Mouse (Mus musculus) Patski (cell line): Measurements from ENCODE around the gene 1700018F24Rik. TPM values are rescaled to one million over a fixed set of nuclear protein-coding genes. Genes with fewer than 3 reads are reported as not detected.
"Not testable (repeated sequence)": the region's sequence is repeated elsewhere in the genome, so short reads cannot be mapped to it uniquely, and the experiment has no call there.

Experiments
- ATAC-seq: fragments of 100-300 bp; one replicate; pipeline ENCODE4 v1.8.0; 2021
- CTCF ChIA-PET: fragments of 350-600 bp; sonication (Branson Sonifier 250); formaldehyde crosslinking; loops from one replicate; lab custom pipeline; 2022; ENCODE audit warnings: inconsistent platforms; lab: Charles Lee
- POLR2A ChIA-PET: fragments of 350-600 bp; sonication (Branson Sonifier 250); formaldehyde crosslinking; loops from one replicate; lab custom pipeline; 2022; ENCODE audit warnings: antibody characterized with exemption, inconsistent platforms; lab: Charles Lee
- DNase-seq: peaks from one replicate; pipeline ENCODE4 v3.0.0-alpha.2; 2011; ENCODE audit warnings: low read depth, low spot score
- H3K27me3 ChIP-seq: fragments of 371-371 bp; one replicate; pipeline ENCODE4 v1.5.1; 2021
- CTCF ChIP-seq: fragments of 100-300 bp; IDR thresholded peaks from one replicate; pipeline ENCODE4 v1.5.1; 2021
- in situ Hi-C: fragments of 300-500 bp; cut with MboI; formaldehyde crosslinking; loops from 3 replicates; pipeline ENCODE4 v1.11.1; 2018; ENCODE audit warnings: low pct_unique_long_range_greater_than_20kb, mixed read lengths
- polyA plus RNA-seq: library from polyadenylated mRNA; unstranded; gene quantifications from one replicate; pipeline ENCODE4 v1.2.3, GENCODE M21; 2021

The 1700018F24Rik gene
- polyA plus RNA-seq, 1 experiment from 2014 or later = not detected

DNA sequence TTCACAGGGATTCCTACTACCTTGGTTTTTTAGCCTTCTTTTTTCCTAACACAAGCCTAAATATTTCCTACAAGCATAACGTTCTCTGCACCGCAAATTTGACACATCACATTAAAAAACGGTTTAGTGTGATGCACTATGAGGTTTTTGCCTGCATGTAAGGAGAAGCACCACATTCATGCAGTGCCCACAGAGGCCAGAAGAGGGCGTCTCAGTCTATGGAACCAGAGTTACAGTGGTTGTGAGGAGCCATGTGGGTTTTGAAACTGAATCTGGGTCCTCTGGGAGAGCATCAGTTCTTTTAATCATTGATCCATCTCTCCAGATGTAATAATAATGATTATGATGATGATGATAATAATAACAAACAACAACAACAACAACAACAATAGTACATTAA lies 1.2 kb upstream of the 1700018F24Rik start:
- POLR2A ChIA-PET = interaction anchor here (0.8 kb wide), 1 partner anchor 27 kb away, joined by 7 read pairs; no protein-coding TSS in a partner anchor
- in situ Hi-C loops = no loop called here
- no peak for DNase-seq

DNA sequence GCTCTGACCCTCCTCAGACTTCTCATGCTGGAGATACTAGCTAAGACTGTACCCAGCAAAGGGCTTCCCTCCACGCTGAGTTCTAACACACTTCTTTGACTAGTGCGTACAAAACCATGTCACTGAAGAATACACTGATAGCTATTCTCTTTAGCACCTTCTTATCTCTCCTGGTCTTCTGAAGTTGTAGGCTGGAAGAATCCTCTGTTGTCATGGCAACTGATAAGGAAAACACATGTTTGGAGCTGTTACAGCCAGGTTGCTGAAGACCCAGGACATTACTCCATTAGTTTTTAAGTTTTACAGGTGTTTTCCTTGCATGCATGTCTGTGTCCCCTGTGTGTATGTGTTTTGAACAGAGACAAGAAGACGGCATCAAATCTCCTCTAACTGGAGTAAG lies 11.4 kb downstream of the 1700018F24Rik start:
- POLR2A ChIA-PET, H3K27me3 ChIP-seq, ATAC-seq, DNase-seq, in situ Hi-C loops: not testable (repeated sequence)
- CTCF ChIA-PET = interaction anchor here (1.4 kb wide), 1 partner anchor 25 kb away, joined by 3 read pairs; no protein-coding TSS in a partner anchor

More for the DNA sequence above, 1.2 kb upstream of the 1700018F24Rik start:
- TF ChIP-seq CTCF = peak; percentile 79
- ATAC-seq = no peak
- no peaks in the 10 kb centered on the region for H3K27me3 ChIP-seq
- CTCF ChIA-PET = interaction anchor here (1.6 to 1.7 kb wide), 2 partner anchors 17 to 26 kb away, joined by 3 to 6 read pairs; no protein-coding TSS in a partner anchor

DNA sequence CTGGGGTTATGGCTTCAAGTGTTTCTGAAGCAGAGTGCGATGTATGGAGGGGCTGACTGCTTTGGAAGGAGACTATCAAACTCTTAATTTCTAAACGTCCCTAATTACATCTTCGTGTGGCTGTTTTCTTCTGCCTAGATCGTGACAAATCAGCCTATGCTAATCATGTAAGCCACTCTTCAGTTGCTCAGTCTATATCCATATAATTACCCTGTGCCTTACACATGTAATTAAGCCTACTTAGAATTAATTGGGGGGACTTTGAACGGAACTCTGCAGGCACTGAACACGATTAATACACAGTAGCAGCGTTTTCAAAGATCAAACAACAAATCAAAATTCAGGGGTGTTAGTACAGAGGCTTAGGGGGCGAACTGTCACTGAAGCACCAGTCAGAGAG lies 15.1 kb downstream of the 1700018F24Rik start:
- no peak for TF ChIP-seq CTCF
- ChIA-PET CTCF (no interaction called here), POLR2A (no interaction called here)
- H3K27me3 ChIP-seq = no peaks in the 10 kb centered on the region
- in situ Hi-C loops = no loop called here
- ATAC-seq = no peak
- DNase-seq = no peak

DNA sequence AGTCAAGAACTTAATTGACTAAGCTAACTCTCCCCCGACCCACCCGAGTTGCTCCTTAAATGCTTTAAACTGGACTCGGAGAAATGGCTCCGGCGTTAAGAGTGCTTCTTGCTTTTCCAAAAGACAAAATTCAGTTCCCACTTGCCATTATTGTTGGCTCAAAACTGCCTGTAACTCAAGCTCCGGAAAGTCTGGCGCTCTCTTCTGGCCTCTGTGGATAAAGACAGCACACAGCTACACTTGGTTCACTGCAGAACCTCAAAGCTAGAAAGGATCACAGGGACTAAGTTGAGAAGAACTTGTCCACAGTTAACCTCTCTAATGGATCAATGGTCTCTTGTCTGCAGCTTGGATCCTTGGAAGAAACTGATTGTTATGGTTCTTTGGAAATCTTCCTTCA lies 15.9 kb downstream of the 1700018F24Rik start:
- ChIA-PET POLR2A (no interaction called here), CTCF (interaction anchor here (0.8 to 1.6 kb wide), 5 partner anchors 8 to 70 kb away, joined by 3 to 6 read pairs (median 3); no protein-coding TSS in a partner anchor)
- ATAC-seq = no peak
- in situ Hi-C loops = no loop called here
- peak; percentile 70 for TF ChIP-seq CTCF
- no peak for DNase-seq
- no peaks in the 10 kb centered on the region for H3K27me3 ChIP-seq

DNA sequence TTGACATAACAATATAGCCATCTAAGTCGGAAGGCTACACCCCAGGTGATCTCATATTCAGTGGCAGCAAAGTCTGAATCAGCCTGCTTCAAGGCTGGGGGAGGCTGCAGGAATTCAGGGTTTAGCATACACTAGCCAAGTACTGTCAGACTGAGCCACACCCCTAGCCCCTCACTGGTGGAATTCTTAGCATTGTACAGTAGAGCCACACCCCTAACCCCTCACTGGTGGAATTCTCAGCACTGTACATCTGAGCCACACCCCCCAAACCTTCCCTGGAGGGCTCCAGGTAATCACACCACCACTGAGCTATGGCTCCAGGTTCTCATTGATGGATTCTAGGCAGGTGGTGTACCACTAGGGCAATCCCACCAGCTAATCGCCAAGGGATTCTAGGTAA lies 16.7 kb downstream of the 1700018F24Rik start:
- in situ Hi-C loops = no loop called here
- no peak for ATAC-seq

DNA sequence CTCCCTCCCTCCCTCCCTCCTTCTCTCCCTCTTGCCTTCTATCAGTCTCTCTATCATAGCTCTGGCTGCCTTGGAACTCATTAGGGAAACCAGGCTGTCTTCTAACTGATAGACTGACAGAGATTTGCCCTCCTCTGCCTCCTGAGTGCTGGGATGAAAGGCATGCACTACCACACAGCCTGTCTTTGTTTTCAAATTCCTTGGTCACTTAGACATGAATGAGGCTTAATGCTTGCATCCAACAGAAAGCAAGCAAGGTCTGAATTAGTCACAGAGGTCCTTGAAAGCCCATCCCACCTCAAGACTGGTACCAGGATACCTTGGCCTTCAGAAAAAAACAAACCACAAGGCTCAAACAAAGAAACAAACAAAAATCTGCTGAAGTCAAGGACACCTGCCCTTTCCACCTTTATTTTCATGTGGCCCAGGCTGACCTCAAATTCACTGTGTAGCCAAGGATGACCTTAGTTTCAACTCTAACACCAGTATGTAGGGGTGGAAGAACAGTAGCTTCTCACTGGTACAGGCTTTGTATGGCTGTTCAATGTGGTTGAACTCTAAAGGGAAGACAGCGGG lies 22.1 kb downstream of the 1700018F24Rik start:
- no peak for ATAC-seq

More for the DNA sequence above, 16.7 kb downstream of the 1700018F24Rik start:
- no peak for TF ChIP-seq CTCF
- ChIA-PET POLR2A (no interaction called here), CTCF (interaction anchor here (1.1 to 1.6 kb wide), 3 partner anchors 7 to 71 kb away, joined by 3 to 6 read pairs (median 3); no protein-coding TSS in a partner anchor)
- H3K27me3 ChIP-seq = no peaks in the 10 kb centered on the region
- no peak for DNase-seq

DNA sequence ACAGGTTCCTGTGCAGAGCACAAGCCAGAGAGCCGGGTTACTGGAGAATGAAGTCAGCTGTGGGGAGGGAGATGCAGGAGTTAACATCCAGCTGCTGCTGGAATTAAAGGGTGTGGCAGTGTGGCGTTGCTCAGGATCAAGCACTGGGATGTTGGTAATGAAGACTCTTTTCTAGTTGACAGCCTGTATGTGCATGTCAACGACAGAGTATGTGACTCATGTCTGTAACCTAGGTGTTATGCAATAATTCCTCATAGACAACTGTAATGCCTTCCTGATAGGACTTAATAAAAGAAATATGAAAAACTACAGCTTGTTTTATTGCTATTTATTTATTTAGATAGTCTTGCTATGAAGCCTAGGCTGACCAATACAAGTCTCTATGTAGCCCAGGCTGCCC lies 26.1 kb downstream of the 1700018F24Rik start:
- ChIA-PET POLR2A (no interaction called here), CTCF (interaction anchor here (1.1 kb wide), 1 partner anchor 10 kb away, joined by 3 read pairs; no protein-coding TSS in a partner anchor)
- DNase-seq (no peak), ATAC-seq (no peak)
- in situ Hi-C loops = loop anchor here (10.0 kb wide), 1 partner anchor 64 kb away; no protein-coding TSS in a partner anchor
- TF ChIP-seq CTCF = no peak
- H3K27me3 ChIP-seq = peaks cover 3% of the 10 kb centered on the region

More for the DNA sequence above, 22.1 kb downstream of the 1700018F24Rik start:
- TF ChIP-seq CTCF = no peak
- CTCF ChIA-PET = no interaction called here
- H3K27me3 ChIP-seq = peaks cover 3% of the 10 kb centered on the region
- in situ Hi-C loops = loop anchor here (5.0 to 10.0 kb wide), 2 partner anchors 60 to 223 kb away; no protein-coding TSS in a partner anchor
- POLR2A ChIA-PET = no interaction called here
- no peak for DNase-seq

DNA sequence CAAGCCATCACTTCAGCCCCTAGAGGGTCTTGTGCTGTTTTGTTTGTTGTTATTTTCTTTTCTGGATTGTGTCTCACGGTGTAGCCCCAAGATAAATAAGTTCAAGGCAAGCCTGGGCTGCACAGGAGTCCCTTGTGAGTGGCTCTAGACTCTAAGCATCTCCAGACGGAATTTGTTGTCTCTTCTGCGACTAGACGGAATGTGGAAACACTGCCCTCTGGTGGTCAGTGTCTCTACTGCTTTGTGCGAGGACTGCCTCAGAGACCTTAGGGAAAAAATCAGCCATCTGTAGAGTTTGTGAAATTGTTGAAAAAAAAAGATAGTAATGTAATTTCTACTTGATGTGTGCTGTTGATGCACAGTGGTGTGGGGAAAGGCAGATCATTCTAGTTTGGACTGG lies 26.9 kb downstream of the 1700018F24Rik start:
- POLR2A ChIA-PET = no interaction called here
- peak; percentile 94 for TF ChIP-seq CTCF
- in situ Hi-C loops = loop anchor here (10.0 kb wide), 1 partner anchor 65 kb away; no protein-coding TSS in a partner anchor
- H3K27me3 ChIP-seq = peaks cover 3% of the 10 kb centered on the region
- CTCF ChIA-PET = interaction anchor here (0.8 to 2.1 kb wide), 5 partner anchors 9 to 247 kb away, joined by 3 to 7 read pairs (median 3); no protein-coding TSS in a partner anchor
- DNase-seq (no peak), ATAC-seq (no peak)

DNA sequence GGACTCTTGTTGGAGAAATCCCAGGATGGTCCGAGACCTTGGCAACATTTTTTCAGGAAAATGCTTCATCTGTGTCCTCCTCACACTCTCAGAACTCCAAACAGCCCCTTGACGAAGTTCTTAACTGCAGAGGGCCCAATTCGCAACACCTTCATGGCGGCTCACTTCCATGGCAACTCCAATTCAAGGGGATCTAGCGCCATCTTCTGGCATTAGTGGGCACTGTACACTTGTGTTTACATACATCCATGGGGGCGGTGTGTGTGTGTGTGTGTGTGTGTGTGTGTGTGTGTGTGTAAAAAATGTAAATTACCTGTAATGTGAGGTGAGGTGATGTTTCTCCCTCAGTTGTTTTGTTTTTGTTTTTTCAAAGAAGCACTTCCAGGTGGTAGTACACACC lies 28.6 kb downstream of the 1700018F24Rik start:
- DNase-seq (no peak), ATAC-seq (no peak)
- ChIA-PET POLR2A (no interaction called here), CTCF (interaction anchor here (2.1 kb wide), 1 partner anchor 83 kb away, joined by 7 read pairs; no protein-coding TSS in a partner anchor)
- TF ChIP-seq CTCF = peak; percentile 61
- H3K27me3 ChIP-seq = no peaks in the 10 kb centered on the region
- in situ Hi-C loops = no loop called here

DNA sequence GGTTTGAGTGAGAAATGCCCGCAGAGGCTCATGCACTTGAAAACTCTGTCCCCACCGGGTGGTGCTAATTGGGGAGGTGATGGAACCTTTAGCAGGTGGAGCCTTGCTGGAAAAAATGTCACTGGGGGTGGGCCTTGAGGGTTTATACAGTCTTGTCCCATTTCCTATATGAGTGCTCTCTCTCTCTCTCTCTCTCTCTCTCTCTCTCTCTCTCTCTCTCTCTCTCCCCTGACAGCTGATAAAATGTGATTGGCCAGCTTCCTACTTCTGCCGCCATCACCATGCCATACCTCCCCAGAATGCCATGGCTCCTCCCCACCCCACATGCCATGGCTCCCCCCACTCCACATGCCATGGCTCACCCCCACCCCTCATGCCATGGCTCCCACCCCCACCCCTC lies 32.3 kb downstream of the 1700018F24Rik start:
- POLR2A ChIA-PET = interaction anchor here (1.1 kb wide), 1 partner anchor 8 kb away, joined by 5 read pairs; no protein-coding TSS in a partner anchor
- CTCF ChIA-PET = no interaction called here
- TF ChIP-seq CTCF = no peak
- DNase-seq (no peak), ATAC-seq (no peak)
- H3K27me3 ChIP-seq = no peaks in the 10 kb centered on the region
- in situ Hi-C loops = no loop called here
